Mouse (Mus musculus): ENCODE measurements around the gene Cyp2j13.
"Not testable (repeated sequence)": the region's sequence is repeated elsewhere in the genome, so short reads cannot be mapped to it uniquely, and the experiment has no call there.

Cyp2j13 gene

GRCm38 (mm10) chr4:96077261-96078125, at the start of gene Cyp2j13:
Gene Cyp2j13 (minus strand): TSS chr4:96077546.
- CTCF ChIA-PET: no interaction called here

- CTCF ChIA-PET: no interaction called here
Measured at GRCm38 (mm10) chr4:96096841-96097240, 19.5 kb upstream of the Cyp2j13 start.

GRCm38 (mm10) chr4:96091869-96092268, 14.5 kb upstream of the Cyp2j13 start:
- CTCF ChIA-PET: no interaction called here

- CTCF ChIA-PET: not testable (repeated sequence)
Measured at GRCm38 (mm10) chr4:96089356-96090048, 12.2 kb upstream of the Cyp2j13 start.

DNA sequence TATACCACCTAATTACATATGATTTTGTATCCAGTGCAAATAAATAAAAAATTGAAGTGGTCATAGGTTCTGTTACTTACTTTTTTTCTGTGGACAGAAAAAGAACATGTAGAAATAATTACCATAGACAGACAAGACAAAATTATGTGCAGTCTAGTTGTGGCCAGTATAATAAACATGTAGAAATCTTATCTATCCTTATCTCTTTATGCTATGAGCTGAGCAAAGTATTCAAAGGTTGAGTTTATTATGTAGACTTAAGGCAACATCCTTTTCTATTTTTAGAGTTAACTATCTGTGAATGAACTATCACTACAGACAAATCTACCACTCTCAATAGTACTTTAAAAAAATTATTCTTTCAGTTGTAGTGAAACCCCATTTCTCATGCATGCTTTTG, 962 bp upstream of the Cyp2j13 start:
- CTCF ChIA-PET: no interaction called here

GRCm38 (mm10) chr4:96062045-96062444, 15.3 kb downstream of the Cyp2j13 start:
- CTCF ChIA-PET: no interaction called here

- CTCF ChIA-PET: no interaction called here
Measured at GRCm38 (mm10) chr4:96060106-96060505, 17.2 kb downstream of the Cyp2j13 start.

- CTCF ChIA-PET: no interaction called here
Measured at GRCm38 (mm10) chr4:96028412-96028811, 48.9 kb downstream of the Cyp2j13 start.

- CTCF ChIA-PET: no interaction called here
Measured at GRCm38 (mm10) chr4:96022803-96023202, 54.5 kb downstream of the Cyp2j13 start.

GRCm38 (mm10) chr4:96016875-96017274, 60.5 kb downstream of the Cyp2j13 start:
- CTCF ChIA-PET: no interaction called here

- CTCF ChIA-PET: not testable (repeated sequence)
Measured at GRCm38 (mm10) chr4:95982221-95982620, 95.1 kb downstream of the Cyp2j13 start.
